Comparison of ENCODE assay signal across 8 mouse cellular contexts in genomic region chr16:94370173-94370914, GRCm38 (mm10). TPM values are rescaled to one million over a fixed set of nuclear protein-coding genes. Genes with fewer than 3 reads are reported as not detected.
DNase-seq lines count a peak whose midpoint lies in the region; ATAC-seq and TF ChIP-seq lines count a peak whose summit lies in the region.

Gene Ttc3, plus strand, starts transcription at chr16:94370618.

- peak; percentile 71; the same call in 1 of the 2 replicates for TF ChIP-seq POLR2A in lung, adult 2 months (IDR thresholded peaks at IDR 0.05; ENCODE audit: borderline replicate concordance, extremely low read depth, low read depth, low read length)

- TF ChIP-seq CTCF in lung, adult 2 months (IDR thresholded peaks at IDR 0.05; ENCODE audit: insufficient read depth, low read length), result no peak

- H3K27me3 ChIP-seq in forebrain, embryonic 15.5 days, result no peaks in the 10 kb centered on the region

- peaks cover 39% of the 10 kb centered on the region for H3K4me1 ChIP-seq in forebrain, embryonic 15.5 days
- peaks cover 9% of the 10 kb centered on the region for H3K4me1 ChIP-seq in lung, adult 2 months (ENCODE audit: control insufficient read depth, insufficient read depth, low read length)

- DNase-seq in ES-CJ7 (ENCODE audit: low read depth, low spot score), result peak; percentile 96
- DNase-seq in cerebellum, adult 11 months, result peak; percentile 98
- DNase-seq in heart, postnatal 25 days (ENCODE audit: low spot score), result peak; percentile 92
- peak; percentile 95 to 96 for DNase-seq in layer of hippocampus, adult 18-20 months (ENCODE audit: low spot score in 2 of 2)
- DNase-seq in lung, adult 2 months, result peak; percentile 81
- DNase-seq in thymus, adult 18-20 months, result peak; percentile 92 to 95

- WGBS in forebrain, embryonic 15.5 days, result under 1% methylated on average over 72 of the region's 79 CpGs
- WGBS in lung, adult 2 months, result under 1% methylated on average over 78 of the region's 79 CpGs

- H3K27ac ChIP-seq in forebrain, embryonic 15.5 days (replicated peaks), result peak within 1 kb of the TSS; percentile 100

- H3K36me3 ChIP-seq in forebrain, embryonic 15.5 days, result no peaks in the 10 kb centered on the region

- peak within 1 kb of the TSS; percentile 59 for H3K4me2 ChIP-seq in forebrain, embryonic 15.5 days (replicated peaks)

- intact Hi-C loops in heart, postnatal 25 days (cut with DNase I), result loop anchor here (10.0 kb wide), 1 partner anchor 194 kb away; no protein-coding TSS in a partner anchor

- H3K4me3 ChIP-seq in forebrain, embryonic 15.5 days, result peak within 1 kb of the TSS; percentile 98
- H3K4me3 ChIP-seq in lung, adult 2 months (replicated peaks; ENCODE audit: extremely low read depth, low read depth, low read length), result peak within 1 kb of the TSS; percentile 83

- ATAC-seq in forebrain, embryonic 15.5 days (replicated peaks), result peak; percentile 77
- ATAC-seq in neutrophil, adult 5-6 weeks (ENCODE audit: extremely low read depth, insufficient number of reproducible peaks, low FRiP score, poor library complexity, severe bottlenecking), result peak; percentile 24

- peak within 1 kb of the TSS; percentile 100 for H3K9ac ChIP-seq in forebrain, embryonic 15.5 days (replicated peaks)

- H3K9me3 ChIP-seq in forebrain, embryonic 15.5 days, result no peaks in the 10 kb centered on the region

RNA-seq across cellular contexts. Expression of gene Ttc3, which starts in this region (rescaled TPM):
- polyA plus RNA-seq in forebrain, embryonic 15.5 days (2015; fragmentation: Nextera tagmentation; extraction: Ambion mirVana), result 783 and 832 TPM in 2 replicates
- 10 to 100 TPM; 78.6 to 82.9 TPM for total RNA-seq in heart, postnatal 25 days (2021)
- total RNA-seq in layer of hippocampus, adult 18-20 months (2021), result 100 to 1,000 TPM; 823 to 869 TPM
- polyA plus RNA-seq in lung, adult 2 months (2012; rRNA removed), result 25.9 and 26.5 TPM in 2 replicates
- total RNA-seq in neutrophil, adult 5-6 weeks (2017), result 73.8 and 87.0 TPM in 2 replicates

Comparison
In these comparisons a context has a peak if more than half of its experiments do, and no peak if none do; other contexts are left out.
1. Peak in every context shown above with its lines: DNase-seq, ATAC-seq, H3K4me3 ChIP-seq and H3K27ac ChIP-seq.
2. RNA of gene Ttc3 (polyA plus RNA-seq): 783 to 832 TPM in forebrain, embryonic 15.5 days; 25.9 to 26.5 TPM in lung, adult 2 months; every median in the first group is over 10 times any median in the second.